In the genomic region with DNA sequence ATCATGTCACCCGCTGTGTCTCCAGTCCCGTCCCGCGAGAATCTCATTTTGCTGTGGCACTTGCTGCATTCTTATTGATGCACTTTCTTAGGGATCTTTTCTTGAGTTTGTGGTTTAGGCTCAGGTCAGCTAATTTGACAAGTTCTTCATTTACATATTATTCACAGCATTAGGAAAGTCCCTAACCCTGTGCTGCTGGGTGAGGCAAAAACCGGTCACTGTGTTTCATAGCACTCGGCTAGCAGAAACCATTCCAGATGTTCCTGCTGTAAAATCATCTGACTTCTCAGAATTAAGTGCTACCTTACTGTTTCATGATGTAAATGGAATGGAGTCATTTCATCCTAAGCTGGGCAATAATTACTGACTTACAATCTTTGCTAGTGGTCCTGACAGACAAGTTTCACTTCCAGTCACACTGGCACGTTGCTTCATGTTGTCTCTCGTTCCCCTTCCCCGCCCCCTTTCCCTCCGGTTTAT, we compare ENCODE assay signal across 14 mouse cellular contexts.
DNase-seq lines count a peak whose midpoint lies in the region; ATAC-seq and TF ChIP-seq lines count a peak whose summit lies in the region.
"Had no signal": no experiment of that assay in that cellular context is flagged by ENCODE, and none has a peak within 500 bp of the region (broad histone marks: within the 10 kb centered on the region; RNA-seq: fewer than 3 reads in every experiment).

No protein-coding gene starts in this region.

- no peak for DNase-seq in limb, embryonic 10.5 days (ENCODE audit: low spot score)
- DNase-seq in ES-E14 (ENCODE audit: low read depth, low spot score), result no peak
- DNase-seq in cerebellum, postnatal 4 days (ENCODE audit: low spot score in 2 of 2), result no peak
- DNase-seq: cerebellum, postnatal 10 days; forebrain, postnatal 0 days; midbrain, embryonic 14.5 days had no signal

- H3K27ac ChIP-seq in limb, embryonic 15.5 days, result peak overlapping the region; percentile 65
- H3K27ac ChIP-seq in limb, embryonic 10.5 days, result no peak overlapping the region
- H3K27ac ChIP-seq in ES-E14 (ENCODE audit: insufficient read depth, low read depth, low read length, poor library complexity, severe bottlenecking), result no peak overlapping the region
- peak overlapping the region; percentile 32; the same call in 1 of the 2 replicates for H3K27ac ChIP-seq in embryonic fibroblast, embryonic 13.5 days (ENCODE audit: insufficient read depth, low read length)
- 0 out of 2 replicates have a peak overlapping the region, but pooled peaks have one; percentile 24 for H3K27ac ChIP-seq in stomach, embryonic 15.5 days
- H3K27ac ChIP-seq in kidney, embryonic 15.5 days, result no peak overlapping the region
- H3K27ac ChIP-seq: embryonic facial prominence, embryonic 13.5 days; hindbrain, embryonic 15.5 days; left cerebral cortex, adult 2 months had no signal

- no peak for TF ChIP-seq POLR2A in embryonic fibroblast, embryonic 13.5 days (IDR thresholded peaks at IDR 0.05; ENCODE audit: low read depth, low read length)

- H3K36me3 ChIP-seq in limb, embryonic 15.5 days, result no peaks in the 10 kb centered on the region
- no peaks in the 10 kb centered on the region for H3K36me3 ChIP-seq in limb, embryonic 10.5 days
- no peaks in the 10 kb centered on the region for H3K36me3 ChIP-seq in ES-E14 (ENCODE audit: control insufficient read depth, insufficient read depth, low read length, poor library complexity, severe bottlenecking)
- no peaks in the 10 kb centered on the region for H3K36me3 ChIP-seq in stomach, embryonic 15.5 days
- no peaks in the 10 kb centered on the region for H3K36me3 ChIP-seq in kidney, embryonic 15.5 days
- H3K36me3 ChIP-seq: embryonic facial prominence, embryonic 13.5 days; hindbrain, embryonic 15.5 days had no signal

- 53% methylated on average over 10 of the region's 10 CpGs for WGBS in limb, embryonic 15.5 days
- WGBS in limb, embryonic 10.5 days, result 78% methylated on average over 10 of the region's 10 CpGs
- 79% methylated on average over 10 of the region's 10 CpGs for WGBS in stomach, embryonic 15.5 days
- 85% methylated on average over 10 of the region's 10 CpGs for WGBS in kidney, embryonic 15.5 days

- 0 out of 2 replicates have a peak, but pooled peaks cover 6% of the 10 kb centered on the region for H3K4me1 ChIP-seq in limb, embryonic 15.5 days
- peaks cover 7% of the 10 kb centered on the region; the same call in 1 of the 2 replicates for H3K4me1 ChIP-seq in limb, embryonic 10.5 days
- H3K4me1 ChIP-seq in ES-E14 (ENCODE audit: control insufficient read depth in 2 of 2, insufficient read depth in 2 of 2, low read length in 2 of 2, poor library complexity in 1 of 2), result peaks cover 0 to 2% of the 10 kb centered on the region in 2 experiments; a peak in 1 of 4 replicates
- H3K4me1 ChIP-seq in embryonic fibroblast, embryonic 13.5 days (ENCODE audit: control insufficient read depth, insufficient read depth, low read length), result 0 out of 2 replicates have a peak, but pooled peaks cover 3% of the 10 kb centered on the region
- no peaks in the 10 kb centered on the region for H3K4me1 ChIP-seq in stomach, embryonic 15.5 days
- no peaks in the 10 kb centered on the region for H3K4me1 ChIP-seq in kidney, embryonic 15.5 days
- H3K4me1 ChIP-seq: hindbrain, embryonic 15.5 days had no signal

- H3K27me3 ChIP-seq in limb, embryonic 15.5 days, result no peaks in the 10 kb centered on the region
- H3K27me3 ChIP-seq in limb, embryonic 10.5 days (ENCODE audit: low read depth, poor library complexity, severe bottlenecking), result no peaks in the 10 kb centered on the region
- no peaks in the 10 kb centered on the region for H3K27me3 ChIP-seq in stomach, embryonic 15.5 days (replicated peaks)
- H3K27me3 ChIP-seq in kidney, embryonic 15.5 days, result no peaks in the 10 kb centered on the region
- H3K27me3 ChIP-seq: embryonic facial prominence, embryonic 13.5 days; hindbrain, embryonic 15.5 days had no signal

- H3K4me2 ChIP-seq in limb, embryonic 15.5 days, result no peak overlapping the region
- no peak overlapping the region for H3K4me2 ChIP-seq in stomach, embryonic 15.5 days
- H3K4me2 ChIP-seq in kidney, embryonic 15.5 days, result no peak overlapping the region
- H3K4me2 ChIP-seq: embryonic facial prominence, embryonic 13.5 days; hindbrain, embryonic 15.5 days had no signal

- H3K9ac ChIP-seq in limb, embryonic 15.5 days, result no peak overlapping the region
- no peak overlapping the region for H3K9ac ChIP-seq in ES-E14 (ENCODE audit: insufficient read depth, low read depth, low read length, poor library complexity, severe bottlenecking)
- no peak overlapping the region for H3K9ac ChIP-seq in stomach, embryonic 15.5 days
- no peak overlapping the region for H3K9ac ChIP-seq in kidney, embryonic 15.5 days
- H3K9ac ChIP-seq: embryonic facial prominence, embryonic 13.5 days; forebrain, postnatal 0 days; hindbrain, embryonic 15.5 days had no signal

- in situ Hi-C loops in ES-E14 (cut with MboI; ENCODE audit: low sequenced_read_pairs in 2 of 2, unreplicated experiment in 2 of 2), result no loop called here

- TF ChIP-seq CTCF in embryonic fibroblast, embryonic 13.5 days (IDR thresholded peaks at IDR 0.05; ENCODE audit: borderline replicate concordance, insufficient read depth, low read length), result no peak

- no peak for ATAC-seq in limb, embryonic 15.5 days (ENCODE audit: insufficient number of reproducible peaks, low FRiP score, low TSS enrichment, low read depth)
- no peak for ATAC-seq in stomach, embryonic 15.5 days (ENCODE audit: insufficient read depth, low FRiP score, low read depth)
- no peak for ATAC-seq in kidney, embryonic 15.5 days (replicated peaks; ENCODE audit: low FRiP score)
- ATAC-seq: CD4-positive, CD25-positive, alpha-beta regulatory T cell, adult 4 months; forebrain, postnatal 0 days had no signal

- H3K4me3 ChIP-seq in limb, embryonic 15.5 days, result no peak overlapping the region
- H3K4me3 ChIP-seq in limb, embryonic 10.5 days, result no peak overlapping the region
- no peak overlapping the region for H3K4me3 ChIP-seq in ES-E14 (ENCODE audit: insufficient read depth in 1 of 2, low read depth in 1 of 2, low read length in 2 of 2, poor library complexity in 1 of 2, severe bottlenecking in 1 of 2)
- no peak overlapping the region for H3K4me3 ChIP-seq in embryonic fibroblast, embryonic 13.5 days (ENCODE audit: insufficient read depth, low read length)
- no peak overlapping the region for H3K4me3 ChIP-seq in stomach, embryonic 15.5 days (replicated peaks)
- no peak overlapping the region for H3K4me3 ChIP-seq in kidney, embryonic 15.5 days (replicated peaks)
- H3K4me3 ChIP-seq: embryonic facial prominence, embryonic 13.5 days; hindbrain, embryonic 15.5 days; left cerebral cortex, adult 2 months had no signal

- H3K9me3 ChIP-seq in limb, embryonic 15.5 days, result no peaks in the 10 kb centered on the region
- H3K9me3 ChIP-seq in limb, embryonic 10.5 days (replicated peaks), result no peaks in the 10 kb centered on the region
- H3K9me3 ChIP-seq in ES-E14 (ENCODE audit: control insufficient read depth, insufficient read depth, low read depth, low read length), result no peaks in the 10 kb centered on the region
- H3K9me3 ChIP-seq in stomach, embryonic 15.5 days, result no peaks in the 10 kb centered on the region
- H3K9me3 ChIP-seq in kidney, embryonic 15.5 days (replicated peaks), result no peaks in the 10 kb centered on the region
- H3K9me3 ChIP-seq: embryonic facial prominence, embryonic 13.5 days; hindbrain, embryonic 15.5 days had no signal

TF ChIP-seq in ES-E14, 5 proteins besides CTCF, POLR2A, EP300 and RAD21:
- no peak for TF ChIP-seq HCFC1 (IDR thresholded peaks at IDR 0.05; ENCODE audit: borderline replicate concordance, insufficient read depth, low read length)
- TF ChIP-seq CHD2 (IDR thresholded peaks at IDR 0.05; ENCODE audit: low read depth, low read length), result peak; percentile 75

Comparison
In these comparisons a context has a peak if more than half of its experiments do, and no peak if none do; other contexts are left out.
1. H3K27ac ChIP-seq: peak in limb, embryonic 15.5 days (single experiment), embryonic fibroblast, embryonic 13.5 days (single experiment) and stomach, embryonic 15.5 days (single experiment); none in limb, embryonic 10.5 days (single experiment), ES-E14 (single experiment) and kidney, embryonic 15.5 days (single experiment).